Mouse (Mus musculus) testis, adult 10 weeks (tissue): ENCODE results near the gene Gm21964. TPM values are rescaled to one million over a fixed set of nuclear protein-coding genes. Genes with fewer than 3 reads are reported as not detected.

Experiments
- polyA plus RNA-seq: library from polyadenylated mRNA; stranded (reverse); fragments of 350-450 nt; fragmentation: Illumina TruSeq; extraction: RNeasy Lipid Tissue Mini Kit (QIAGEN cat#74804); gene quantifications from one replicate; pipeline ENCODE4 v1.2.3, GENCODE M21; 2014; ENCODE audit warnings: low read depth, low replicate concordance

The Gm21964 gene
- 0.31 TPM for polyA plus RNA-seq

DNA sequence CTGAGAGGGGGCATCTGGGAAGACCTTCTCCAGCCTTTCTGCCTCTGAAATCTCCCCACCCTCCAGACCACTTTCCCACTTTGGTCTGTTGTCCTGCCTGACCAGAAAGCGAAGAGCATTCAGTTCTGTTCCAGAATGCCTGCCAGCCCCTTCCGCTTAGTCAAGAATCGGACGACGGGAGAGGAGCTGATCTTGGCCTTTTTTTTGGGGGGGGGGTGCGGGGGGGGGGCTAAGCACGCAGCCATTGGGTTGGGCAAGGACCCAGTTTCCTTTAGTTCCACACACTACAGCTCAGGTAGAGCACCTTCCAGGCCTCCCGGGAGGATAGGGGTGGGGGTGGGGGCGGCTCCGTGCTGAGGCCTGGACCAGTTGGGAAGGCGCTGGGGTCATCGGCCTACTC lies at the start of gene Gm21964:
Gm21964 (plus strand) TSS at position 301 of the 400 bp plus-strand sequence.

GRCm38 (mm10) chr8:110079282-110080221 lies 21.5 kb upstream of the Gm21964 start, which contains the start of gene Zfp612:
Gene Zfp612, plus strand, starts transcription at chr8:110079746.

DNA sequence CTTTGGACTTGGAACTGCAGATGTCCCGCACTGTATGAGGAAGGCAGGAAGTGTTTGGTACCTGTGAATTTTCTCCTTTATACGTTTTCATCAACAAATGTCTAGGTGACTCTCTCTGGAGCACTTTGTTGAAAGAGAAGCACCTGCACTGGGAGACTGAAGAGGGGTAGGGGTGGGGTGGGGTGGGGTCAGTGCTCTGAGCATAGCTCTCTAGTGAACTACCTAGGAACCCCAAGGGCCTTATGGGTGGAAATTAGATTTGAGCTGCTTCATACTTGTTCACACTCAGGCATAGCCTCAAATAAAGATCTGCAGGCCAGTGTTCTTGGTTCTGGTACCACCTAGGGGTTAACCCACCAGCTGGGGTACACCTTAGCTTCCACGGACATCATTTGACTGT lies 1.6 kb downstream of the Gm21964 start, which contains the start of gene Gm17720:
Gm17720 (minus strand) TSS at position 101 of the 400 bp plus-strand sequence.

Other genes with a start within 250 kb of the Gm21964 start
- 3.1 TPM for gene Phlpp2, start 232.7 kb upstream of the Gm21964 start, polyA plus RNA-seq
- 1.4 TPM for gene Marveld3, start 139.0 kb upstream of the Gm21964 start, polyA plus RNA-seq
- gene Tat, start 110.8 kb upstream of the Gm21964 start, polyA plus RNA-seq = 0.11 TPM
- gene Chst4, start 61.5 kb upstream of the Gm21964 start, polyA plus RNA-seq = not detected
- gene Zfp612, start 21.5 kb upstream of the Gm21964 start, polyA plus RNA-seq = 20.3 TPM
- not detected for gene Gm17720, start 1.5 kb downstream of the Gm21964 start, polyA plus RNA-seq
- gene Calb2, start 67.0 kb downstream of the Gm21964 start, polyA plus RNA-seq = 0.20 TPM
- 1.9 TPM for gene Cmtr2, start 114.5 kb downstream of the Gm21964 start, polyA plus RNA-seq
- 53.0 TPM for gene Hydin, start 165.8 kb downstream of the Gm21964 start, polyA plus RNA-seq